Mouse (Mus musculus): Measurements from ENCODE around the gene Rfpl4. TPM values are rescaled to one million over a fixed set of nuclear protein-coding genes. Genes with fewer than 3 reads are reported as not detected.

Gene Rfpl4
- polyA plus RNA-seq, 1 experiment, result not detected

DNA sequence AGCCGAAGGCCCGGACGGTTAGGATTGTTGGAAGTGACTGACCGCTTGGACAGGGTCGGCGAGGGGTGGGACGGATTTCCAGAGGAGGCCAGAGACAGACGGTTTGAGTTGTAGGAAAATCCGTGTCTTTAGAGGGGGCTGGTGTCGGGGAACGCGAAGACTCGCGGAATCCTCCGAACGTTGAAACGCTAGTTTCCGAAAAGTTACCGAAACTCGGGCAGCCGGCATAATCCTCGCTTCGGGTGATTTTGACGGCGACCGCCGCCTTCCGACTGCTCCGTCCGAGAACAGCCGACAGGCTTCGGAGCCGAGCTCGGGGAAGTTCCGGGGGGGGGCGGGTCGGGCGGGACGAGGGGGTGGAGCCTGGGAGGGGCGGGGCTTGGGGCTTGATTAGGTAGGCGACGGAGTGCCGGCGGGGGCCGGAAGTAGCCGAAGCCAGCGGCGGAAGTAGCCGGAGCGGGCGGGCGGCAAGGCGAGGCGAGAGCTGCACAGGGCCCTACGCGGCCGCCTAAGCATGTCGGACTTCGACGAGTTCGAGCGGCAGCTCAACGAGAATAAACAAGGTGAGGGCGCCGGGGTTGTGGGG is 54.9 kb downstream of the Rfpl4 start, which contains the start of gene U2af2:
TSS of gene U2af2 (plus strand) at position 370 of the 586 bp plus-strand sequence.
- Histone ChIP-seq H3K4me1 (ENCODE audit: control insufficient read depth, insufficient read depth, low read length) (peaks cover 47% of the 10 kb centered on the region), H3K27ac (ENCODE audit: insufficient read depth, low read depth, low read length) (peak within 1 kb of the TSS; percentile 98), H3K4me3 (ENCODE audit: insufficient read depth, low read length) (peak within 1 kb of the TSS; percentile 92)
- TF ChIP-seq POLR2A (IDR thresholded peaks at IDR 0.05; ENCODE audit: borderline replicate concordance, low read depth, low read length), result no peak
- no peak for TF ChIP-seq CTCF (IDR thresholded peaks at IDR 0.05; ENCODE audit: low read depth, low read length)

DNA sequence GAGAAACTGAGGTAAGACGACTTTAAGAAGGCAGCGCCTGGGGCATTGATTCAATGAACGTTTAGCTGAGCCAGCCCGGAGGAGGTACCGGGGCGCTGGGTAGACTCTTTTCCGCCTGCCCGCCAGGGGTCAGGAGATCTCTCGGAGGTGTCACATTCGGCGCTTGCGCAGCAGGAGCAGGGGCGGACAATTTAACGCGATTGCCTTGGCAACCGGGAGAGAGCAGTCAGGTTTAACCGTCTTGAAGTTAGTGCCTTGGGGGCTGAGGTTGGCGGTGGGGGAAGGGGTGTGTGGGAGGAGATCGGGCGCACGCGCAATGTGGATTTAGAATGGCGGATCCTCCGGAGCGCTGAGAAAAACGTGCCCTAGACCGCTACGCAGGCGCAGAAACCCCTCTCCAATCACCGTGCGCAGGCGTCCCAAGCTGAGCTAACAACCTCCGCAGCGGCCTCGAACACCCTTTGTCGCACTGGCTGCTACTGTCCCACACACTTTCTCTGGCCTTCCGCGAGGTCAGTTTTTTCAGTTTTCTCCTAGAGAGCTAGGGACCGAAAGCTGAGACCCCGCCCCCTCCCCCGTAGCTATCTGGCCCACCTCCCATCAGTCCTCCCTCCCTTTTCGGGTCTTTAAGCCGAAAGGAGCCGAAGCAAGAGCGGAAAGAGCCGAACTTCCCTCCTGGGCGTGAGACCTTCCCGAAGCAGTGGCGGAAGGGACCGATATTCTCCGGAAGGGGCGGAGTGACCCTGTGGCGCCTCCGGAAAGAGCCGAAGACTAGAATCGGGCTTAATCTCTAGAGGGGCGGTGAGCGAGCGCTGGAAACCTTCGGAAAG is 55.6 kb downstream of the Rfpl4 start:
- H3K27ac ChIP-seq (ENCODE audit: insufficient read depth, low read depth, low read length), result peak overlapping the region; percentile 98
- H3K4me1 ChIP-seq (ENCODE audit: control insufficient read depth, insufficient read depth, low read length), result peaks cover 48% of the 10 kb centered on the region
- peak overlapping the region; percentile 92 for H3K4me3 ChIP-seq (ENCODE audit: insufficient read depth, low read length)
- TF ChIP-seq POLR2A (IDR thresholded peaks at IDR 0.05; ENCODE audit: borderline replicate concordance, low read depth, low read length) (peak; percentile 13; the same call in 1 of the 2 replicates), CTCF (IDR thresholded peaks at IDR 0.05; ENCODE audit: low read depth, low read length) (peak; percentile 39; the same call in 1 of the 2 replicates)

DNA sequence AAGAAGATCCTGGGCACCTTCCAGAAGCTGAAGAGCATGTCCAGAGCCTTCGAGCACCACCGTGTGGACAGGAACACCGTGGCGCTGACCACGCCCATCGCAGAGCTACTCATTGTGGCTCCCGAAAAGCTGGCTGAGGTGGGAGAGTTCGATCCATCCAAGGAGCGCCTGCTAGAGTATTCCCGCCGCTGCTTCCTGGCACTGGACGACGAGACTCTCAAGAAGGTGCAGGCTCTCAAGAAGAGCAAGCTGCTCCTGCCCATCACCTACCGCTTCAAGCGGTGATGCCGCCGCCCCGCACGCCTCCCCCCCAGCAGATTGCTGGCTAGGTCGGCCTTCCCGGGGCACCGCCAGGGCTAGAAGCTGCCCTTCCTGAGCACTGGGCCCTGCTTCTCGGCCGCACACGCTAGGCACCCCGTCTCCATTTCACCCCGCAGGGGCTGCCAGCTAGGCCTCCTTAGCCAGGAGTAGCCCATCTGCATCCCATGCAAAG is 56.5 kb downstream of the Rfpl4 start:
- Histone ChIP-seq H3K4me3 (ENCODE audit: insufficient read depth, low read length) (peak overlapping the region; percentile 92), H3K4me1 (ENCODE audit: control insufficient read depth, insufficient read depth, low read length) (peaks cover 40% of the 10 kb centered on the region)
- 0 out of 2 replicates have a peak, but pooled peaks have one; percentile 20 for TF ChIP-seq CTCF (IDR thresholded peaks at IDR 0.05; ENCODE audit: low read depth, low read length)
- TF ChIP-seq POLR2A (IDR thresholded peaks at IDR 0.05; ENCODE audit: borderline replicate concordance, low read depth, low read length), result no peak

More for the DNA sequence above, 56.5 kb downstream of the Rfpl4 start:
- peak overlapping the region; percentile 92 for H3K27ac ChIP-seq (ENCODE audit: insufficient read depth, low read depth, low read length)

Other genes with a start within 250 kb of the Rfpl4 start
- gene Isoc2b, start 246.7 kb downstream of the Rfpl4 start, polyA plus RNA-seq (2012; ENCODE audit: insufficient read depth, insufficient read length, missing spikeins), result 20.4 and 21.2 TPM in 2 replicates
- 15.5 and 16.4 TPM in 2 replicates for gene Isoc2a, start 239.8 kb downstream of the Rfpl4 start, polyA plus RNA-seq (2012; ENCODE audit: insufficient read depth, insufficient read length, missing spikeins)
- not detected in 2 replicates for gene Gm36210, start 210.4 kb downstream of the Rfpl4 start, polyA plus RNA-seq (2012; ENCODE audit: insufficient read depth, insufficient read length, missing spikeins)
- gene Zfp628, start 201.7 kb downstream of the Rfpl4 start, polyA plus RNA-seq (2012; ENCODE audit: insufficient read depth, insufficient read length, missing spikeins), result 7.1 and 8.7 TPM in 2 replicates
- 0.78 and 1.6 TPM in 2 replicates for gene Nat14, start 194.9 kb downstream of the Rfpl4 start, polyA plus RNA-seq (2012; ENCODE audit: insufficient read depth, insufficient read length, missing spikeins)
- 0.24 TPM in 1 of 2 replicates, not detected in the other for gene Ssc5d, start 191.2 kb downstream of the Rfpl4 start, polyA plus RNA-seq (2012; ENCODE audit: insufficient read depth, insufficient read length, missing spikeins)
- 0.58 TPM in 1 of 2 replicates, not detected in the other for gene Sbk2, start 152.5 kb downstream of the Rfpl4 start, polyA plus RNA-seq (2012; ENCODE audit: insufficient read depth, insufficient read length, missing spikeins)
- gene Sbk3, start 145.8 kb downstream of the Rfpl4 start, polyA plus RNA-seq (2012; ENCODE audit: insufficient read depth, insufficient read length, missing spikeins), result not detected in 2 replicates
- 33.6 and 34.6 TPM in 2 replicates for gene Zfp579, start 120.8 kb downstream of the Rfpl4 start, polyA plus RNA-seq (2012; ENCODE audit: insufficient read depth, insufficient read length, missing spikeins)
- 32.9 and 36.4 TPM in 2 replicates for gene Zfp524, start 102.5 kb downstream of the Rfpl4 start, polyA plus RNA-seq (2012; ENCODE audit: insufficient read depth, insufficient read length, missing spikeins)
- gene Fiz1, start 102.3 kb downstream of the Rfpl4 start, polyA plus RNA-seq (2012; ENCODE audit: insufficient read depth, insufficient read length, missing spikeins), result 20.5 and 23.6 TPM in 2 replicates
- gene Gm44973, start 101.5 kb downstream of the Rfpl4 start, polyA plus RNA-seq (2012; ENCODE audit: insufficient read depth, insufficient read length, missing spikeins), result not detected in 2 replicates
- 19.8 and 30.1 TPM in 2 replicates for gene Zfp865, start 96.6 kb downstream of the Rfpl4 start, polyA plus RNA-seq (2012; ENCODE audit: insufficient read depth, insufficient read length, missing spikeins)
- 0.43 and 0.61 TPM in 2 replicates for gene Ccdc106, start 96.4 kb downstream of the Rfpl4 start, polyA plus RNA-seq (2012; ENCODE audit: insufficient read depth, insufficient read length, missing spikeins)
- gene 4632433K11Rik, start 82.8 kb downstream of the Rfpl4 start, polyA plus RNA-seq (2012; ENCODE audit: insufficient read depth, insufficient read length, missing spikeins), result not detected in 2 replicates
- 2.6 and 3.8 TPM in 2 replicates for gene Zfp784, start 78.5 kb downstream of the Rfpl4 start, polyA plus RNA-seq (2012; ENCODE audit: insufficient read depth, insufficient read length, missing spikeins)
- 6.1 and 7.7 TPM in 2 replicates for gene Zfp580, start 65.4 kb downstream of the Rfpl4 start, polyA plus RNA-seq (2012; ENCODE audit: insufficient read depth, insufficient read length, missing spikeins)
- 151 and 160 TPM in 2 replicates for gene U2af2, start 54.8 kb downstream of the Rfpl4 start, polyA plus RNA-seq (2012; ENCODE audit: insufficient read depth, insufficient read length, missing spikeins)
- 198 and 202 TPM in 2 replicates for gene Epn1, start 36.7 kb downstream of the Rfpl4 start, polyA plus RNA-seq (2012; ENCODE audit: insufficient read depth, insufficient read length, missing spikeins)
- 1.1 TPM in 1 of 2 replicates, not detected in the other for gene Rasl2-9, start 9.0 kb upstream of the Rfpl4 start, polyA plus RNA-seq (2012; ENCODE audit: insufficient read depth, insufficient read length, missing spikeins)
- 0.17 TPM in 1 of 2 replicates, not detected in the other for gene Vmn1r55, start 32.7 kb upstream of the Rfpl4 start, polyA plus RNA-seq (2012; ENCODE audit: insufficient read depth, insufficient read length, missing spikeins)
- gene Vmn1r56, start 79.8 kb upstream of the Rfpl4 start, polyA plus RNA-seq (2012; ENCODE audit: insufficient read depth, insufficient read length, missing spikeins), result not detected in 2 replicates
- gene Vmn1r57, start 101.5 kb upstream of the Rfpl4 start, polyA plus RNA-seq (2012; ENCODE audit: insufficient read depth, insufficient read length, missing spikeins), result not detected in 2 replicates
- gene Gm5065, start 233.6 kb upstream of the Rfpl4 start, polyA plus RNA-seq (2012; ENCODE audit: insufficient read depth, insufficient read length, missing spikeins), result not detected in 2 replicates
- not detected in 2 replicates for gene Nlrp2, start 234.1 kb upstream of the Rfpl4 start, polyA plus RNA-seq (2012; ENCODE audit: insufficient read depth, insufficient read length, missing spikeins)